Mouse (Mus musculus): ENCODE measurements around the gene Cracr2b. TPM values are rescaled to one million over a fixed set of nuclear protein-coding genes. Genes with fewer than 3 reads are reported as not detected.

Cracr2b gene
- polyA plus RNA-seq, 1 experiment from 2014 or later = 12.7 TPM

- no peak overlapping the region for H3K9ac ChIP-seq (ENCODE audit: low read depth, low read length)
- H3K27me3 ChIP-seq (replicated peaks; ENCODE audit: control insufficient read depth, insufficient read depth, low read length) = no peaks in the 10 kb centered on the region
- H3K4me1 ChIP-seq (replicated peaks; ENCODE audit: control insufficient read depth, insufficient read depth, low read length) = peaks cover 3% of the 10 kb centered on the region; the same call in 1 of the 2 replicates
- H3K9me3 ChIP-seq (ENCODE audit: control insufficient read depth) = no peaks in the 10 kb centered on the region
- no peak overlapping the region for H3K4me3 ChIP-seq (ENCODE audit: low read depth, low read length)
- H3K27ac ChIP-seq (ENCODE audit: low read depth, low read length) = peak overlapping the region; percentile 65
- TF ChIP-seq CTCF (IDR thresholded peaks at IDR 0.05; ENCODE audit: low read depth) = peak; percentile 60
- no peak for ATAC-seq
- no peaks in the 10 kb centered on the region for H3K36me3 ChIP-seq (ENCODE audit: control insufficient read depth, insufficient read depth)
- no peak overlapping the region; the same call in 1 of the 2 replicates for H3K4me2 ChIP-seq (replicated peaks; ENCODE audit: low read depth)
- 65% methylated on average over 8 of the region's 8 CpGs for WGBS
Measured at GRCm38 (mm10) chr7:141417731-141418681, 42.9 kb upstream of the Cracr2b start.

GRCm38 (mm10) chr7:141418970-141419369 lies 41.9 kb upstream of the Cracr2b start:
- H3K4me2 ChIP-seq (replicated peaks; ENCODE audit: low read depth) = no peak overlapping the region
- peak overlapping the region; percentile 65 for H3K27ac ChIP-seq (ENCODE audit: low read depth, low read length)
- H3K9ac ChIP-seq (ENCODE audit: low read depth, low read length) = no peak overlapping the region
- no peak overlapping the region for H3K4me3 ChIP-seq (ENCODE audit: low read depth, low read length)
- H3K4me1 ChIP-seq (replicated peaks; ENCODE audit: control insufficient read depth, insufficient read depth, low read length) = no peaks in the 10 kb centered on the region
- no peaks in the 10 kb centered on the region for H3K36me3 ChIP-seq (ENCODE audit: control insufficient read depth, insufficient read depth)
- peak; percentile 55 for ATAC-seq
- 24% methylated on average over 7 of the region's 7 CpGs for WGBS
- H3K27me3 ChIP-seq (replicated peaks; ENCODE audit: control insufficient read depth, insufficient read depth, low read length) = no peaks in the 10 kb centered on the region
- no peak for TF ChIP-seq CTCF (IDR thresholded peaks at IDR 0.05; ENCODE audit: low read depth)
- no peaks in the 10 kb centered on the region for H3K9me3 ChIP-seq (ENCODE audit: control insufficient read depth)

- peak overlapping the region; percentile 9 for H3K27ac ChIP-seq (ENCODE audit: low read depth, low read length)
- TF ChIP-seq CTCF (IDR thresholded peaks at IDR 0.05; ENCODE audit: low read depth) = no peak
- WGBS = 36% methylated on average over 9 of the region's 9 CpGs
Measured at GRCm38 (mm10) chr7:141420030-141420702, 40.7 kb upstream of the Cracr2b start.

GRCm38 (mm10) chr7:141423811-141424210 lies 37.1 kb upstream of the Cracr2b start:
- TF ChIP-seq CTCF (IDR thresholded peaks at IDR 0.05; ENCODE audit: low read depth) = no peak
- Histone ChIP-seq H3K27me3 (replicated peaks; ENCODE audit: control insufficient read depth, insufficient read depth, low read length) (no peaks in the 10 kb centered on the region), H3K4me3 (ENCODE audit: low read depth, low read length) (no peak overlapping the region), H3K4me2 (replicated peaks; ENCODE audit: low read depth) (no peak overlapping the region), H3K4me1 (replicated peaks; ENCODE audit: control insufficient read depth, insufficient read depth, low read length) (no peaks in the 10 kb centered on the region), H3K36me3 (ENCODE audit: control insufficient read depth, insufficient read depth) (no peaks in the 10 kb centered on the region), H3K27ac (ENCODE audit: low read depth, low read length) (no peak overlapping the region), H3K9ac (ENCODE audit: low read depth, low read length) (no peak overlapping the region), H3K9me3 (ENCODE audit: control insufficient read depth) (no peaks in the 10 kb centered on the region)
- 73% methylated on average over 4 of the region's 4 CpGs for WGBS
- ATAC-seq = no peak

More at GRCm38 (mm10) chr7:141420030-141420702, 40.7 kb upstream of the Cracr2b start:
- H3K9me3 ChIP-seq (ENCODE audit: control insufficient read depth) = no peaks in the 10 kb centered on the region
- H3K27me3 ChIP-seq (replicated peaks; ENCODE audit: control insufficient read depth, insufficient read depth, low read length) = no peaks in the 10 kb centered on the region
- no peak overlapping the region for H3K4me2 ChIP-seq (replicated peaks; ENCODE audit: low read depth)
- ATAC-seq = peak; percentile 66
- H3K9ac ChIP-seq (ENCODE audit: low read depth, low read length) = no peak overlapping the region
- no peaks in the 10 kb centered on the region for H3K4me1 ChIP-seq (replicated peaks; ENCODE audit: control insufficient read depth, insufficient read depth, low read length)
- no peaks in the 10 kb centered on the region for H3K36me3 ChIP-seq (ENCODE audit: control insufficient read depth, insufficient read depth)
- H3K4me3 ChIP-seq (ENCODE audit: low read depth, low read length) = no peak overlapping the region

GRCm38 (mm10) chr7:141426948-141427730 lies 33.8 kb upstream of the Cracr2b start:
- no peaks in the 10 kb centered on the region for H3K27me3 ChIP-seq (replicated peaks; ENCODE audit: control insufficient read depth, insufficient read depth, low read length)
- no peak overlapping the region for H3K9ac ChIP-seq (ENCODE audit: low read depth, low read length)
- TF ChIP-seq CTCF (IDR thresholded peaks at IDR 0.05; ENCODE audit: low read depth) = no peak
- H3K9me3 ChIP-seq (ENCODE audit: control insufficient read depth) = no peaks in the 10 kb centered on the region
- H3K36me3 ChIP-seq (ENCODE audit: control insufficient read depth, insufficient read depth) = peaks cover 20% of the 10 kb centered on the region
- no peak overlapping the region for H3K27ac ChIP-seq (ENCODE audit: low read depth, low read length)
- no peak overlapping the region for H3K4me3 ChIP-seq (ENCODE audit: low read depth, low read length)
- WGBS = 73% methylated on average over 12 of the region's 12 CpGs
- H3K4me2 ChIP-seq (replicated peaks; ENCODE audit: low read depth) = no peak overlapping the region
- no peak for ATAC-seq
- no peaks in the 10 kb centered on the region; the same call in 1 of the 2 replicates for H3K4me1 ChIP-seq (replicated peaks; ENCODE audit: control insufficient read depth, insufficient read depth, low read length)

Measured in intestine, postnatal 0 days (tissue).